Mouse (Mus musculus) bone marrow macrophage, adult 2 months (primary cell): Measurements from ENCODE around the gene Proz.

ENCODE experiments used
- CTCF ChIP-seq: IDR thresholded peaks from 2 replicates; pipeline ENCODE4 v1.5.1; 2012; ENCODE audit warnings: low read depth, mild to moderate bottlenecking, low read length, moderate library complexity
- POLR2A ChIP-seq: IDR thresholded peaks from 2 replicates; pipeline ENCODE4 v1.6.1; 2012; ENCODE audit warnings: mild to moderate bottlenecking, low read depth, low read length, borderline replicate concordance

- TF ChIP-seq POLR2A (no peak), CTCF (no peak)
Measured at GRCm38 (mm10) chr8:13105908-13106551, 45.3 kb downstream of the Proz start.
